Mouse (Mus musculus) midbrain, embryonic 11.5 days (tissue): ENCODE data around the gene Dlg2. TPM values are rescaled to one million over a fixed set of nuclear protein-coding genes. Genes with fewer than 3 reads are reported as not detected.

Source experiments
- ATAC-seq: fragments of 200-750 bp; cut with Nextera tagmentation; 2 replicates; pipeline ENCODE4 v1.8.0; 2017; ENCODE audit warnings: moderate TSS enrichment, moderate library complexity; ENCODE audit not compliant: low FRiP score
- DNase-seq: peaks from one replicate; pipeline ENCODE4 v3.0.0; 2015; ENCODE audit warnings: low spot score; ENCODE audit errors: missing footprints
- H3K27ac ChIP-seq: fragments of 300-500 bp; sonication (generic); 2 replicates; pipeline ENCODE4 v1.5.1; 2014; ENCODE audit warnings: low read depth, low read length
- H3K27me3 ChIP-seq: fragments of 300-500 bp; sonication (generic); 2 replicates; pipeline ENCODE4 v1.6.1; 2014; ENCODE audit warnings: mild to moderate bottlenecking, low read length, moderate library complexity, mixed read lengths; ENCODE audit not compliant: control insufficient read depth, insufficient read depth
- H3K36me3 ChIP-seq: fragments of 300-500 bp; sonication (generic); 2 replicates; pipeline ENCODE4 v1.6.1; 2014; ENCODE audit warnings: mild to moderate bottlenecking, low read length, moderate library complexity, mixed read lengths; ENCODE audit not compliant: control insufficient read depth, insufficient read depth
- H3K4me1 ChIP-seq: fragments of 300-500 bp; sonication (generic); 2 replicates; pipeline ENCODE4 v1.6.1; 2014; ENCODE audit warnings: low read length; ENCODE audit not compliant: control insufficient read depth, insufficient read depth
- H3K4me2 ChIP-seq: fragments of 300-500 bp; sonication (generic); 2 replicates; pipeline ENCODE4 v1.6.1; 2014; ENCODE audit warnings: mild to moderate bottlenecking, moderate library complexity
- H3K4me3 ChIP-seq: fragments of 300-500 bp; sonication (generic); 2 replicates; pipeline ENCODE4 v1.5.1; 2014; ENCODE audit warnings: low read depth, low read length
- H3K9ac ChIP-seq: fragments of 300-500 bp; sonication (generic); 2 replicates; pipeline ENCODE4 v1.6.1; 2014; ENCODE audit warnings: low read length
- H3K9me3 ChIP-seq: fragments of 300-500 bp; sonication (generic); 2 replicates; pipeline ENCODE4 v1.6.1; 2016; ENCODE audit warnings: low read length; ENCODE audit not compliant: control insufficient read depth
- WGBS: fragments of 180-500 bp; shearing (Covaris S2); extraction: QIAGEN DNeasy Blood & Tissue Kit; methylation state at CpG from one replicate; pipeline ENCODE4 v1.1.7; 2014; 5-methylcytosine and 5-hydroxymethylcytosine counted together
- polyA plus RNA-seq: library from polyadenylated mRNA; unstranded; fragments of >200 nt; fragmentation: Nextera tagmentation; extraction: Ambion mirVana; gene quantifications from 2 replicates; pipeline ENCODE4 v1.2.1, GENCODE M21; 2014

Dlg2 gene
- polyA plus RNA-seq, 1 experiment from 2014 or later: 1.8 TPM

DNA sequence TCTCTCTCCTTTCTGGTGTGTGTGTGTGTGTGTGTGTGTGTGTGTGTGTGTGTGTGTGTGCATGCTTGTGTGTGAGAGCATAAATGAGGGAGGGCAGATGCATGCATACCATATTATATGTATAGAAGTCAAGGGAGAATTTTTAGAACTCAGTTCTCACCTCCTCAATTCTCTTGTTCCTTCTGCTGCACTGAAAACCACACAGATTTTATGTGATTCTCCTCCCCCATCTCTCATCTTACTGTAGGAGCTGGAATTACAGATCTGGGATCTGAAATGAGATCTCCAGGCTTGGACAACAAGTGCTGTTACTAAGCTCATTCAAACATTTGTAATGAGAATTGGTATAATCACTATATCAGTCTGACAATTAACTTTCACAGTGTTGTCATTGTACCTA lies 1081.1 kb downstream of the Dlg2 start:
- Histone ChIP-seq H3K27ac (no peak overlapping the region), H3K36me3 (no peaks in the 10 kb centered on the region), H3K4me2 (no peak overlapping the region), H3K27me3 (no peaks in the 10 kb centered on the region), H3K4me1 (no peaks in the 10 kb centered on the region), H3K4me3 (no peak overlapping the region), H3K9ac (no peak overlapping the region), H3K9me3 (no peaks in the 10 kb centered on the region)
- DNase-seq: no peak
- ATAC-seq: no peak

DNA sequence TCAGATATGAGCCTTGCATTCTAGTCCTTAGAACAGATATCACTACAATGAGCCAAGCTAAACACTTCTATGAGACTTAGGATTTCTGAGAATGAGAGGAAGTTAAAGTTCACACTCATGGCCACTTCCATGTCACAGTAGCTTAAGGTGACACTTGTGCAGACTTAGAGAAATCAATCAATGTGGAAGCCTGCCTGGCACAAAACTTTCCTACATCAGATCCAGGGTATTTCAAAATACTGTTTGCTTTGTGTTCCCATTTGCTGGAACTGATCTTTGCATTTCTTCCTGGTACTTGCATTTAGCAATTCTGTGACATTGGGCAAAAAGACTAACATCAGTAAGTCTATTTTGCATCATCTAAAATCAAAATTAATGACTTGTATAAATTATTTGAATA lies 1091.0 kb downstream of the Dlg2 start:
- H3K4me3 ChIP-seq: no peak overlapping the region
- DNase-seq (no peak), ATAC-seq (no peak)
- H3K27ac ChIP-seq: no peak overlapping the region
- no peak overlapping the region for H3K9ac ChIP-seq
- H3K9me3 ChIP-seq: no peaks in the 10 kb centered on the region
- no peak overlapping the region for H3K4me2 ChIP-seq
- H3K4me1 ChIP-seq: no peaks in the 10 kb centered on the region
- no peaks in the 10 kb centered on the region for H3K27me3 ChIP-seq
- no peaks in the 10 kb centered on the region for H3K36me3 ChIP-seq

DNA sequence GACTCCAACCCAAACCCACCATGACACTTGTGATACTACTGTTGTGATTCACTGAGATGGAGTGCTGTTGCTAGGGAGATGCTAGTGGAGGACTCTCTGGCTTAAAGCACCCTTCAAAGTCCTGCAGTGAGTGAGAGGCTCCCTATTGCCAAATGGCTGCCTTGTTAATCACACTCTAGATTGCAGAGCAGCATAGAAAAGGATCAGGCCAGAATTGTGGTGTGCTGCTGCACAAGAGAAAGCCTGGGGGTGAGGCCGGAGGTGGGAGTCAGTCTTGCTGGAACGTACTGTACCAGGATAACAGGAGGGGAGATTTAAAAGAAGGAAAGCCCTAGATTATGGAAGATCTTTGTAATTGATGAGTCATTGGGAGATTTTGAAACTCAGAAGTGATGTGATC lies 1094.5 kb downstream of the Dlg2 start:
- Histone ChIP-seq H3K9me3 (no peaks in the 10 kb centered on the region), H3K9ac (no peak overlapping the region), H3K27me3 (no peaks in the 10 kb centered on the region), H3K27ac (no peak overlapping the region), H3K36me3 (no peaks in the 10 kb centered on the region), H3K4me1 (no peaks in the 10 kb centered on the region), H3K4me3 (no peak overlapping the region), H3K4me2 (no peak overlapping the region)
- no peak for DNase-seq
- WGBS: 86% methylated on average over 2 of the region's 2 CpGs
- ATAC-seq: no peak

DNA sequence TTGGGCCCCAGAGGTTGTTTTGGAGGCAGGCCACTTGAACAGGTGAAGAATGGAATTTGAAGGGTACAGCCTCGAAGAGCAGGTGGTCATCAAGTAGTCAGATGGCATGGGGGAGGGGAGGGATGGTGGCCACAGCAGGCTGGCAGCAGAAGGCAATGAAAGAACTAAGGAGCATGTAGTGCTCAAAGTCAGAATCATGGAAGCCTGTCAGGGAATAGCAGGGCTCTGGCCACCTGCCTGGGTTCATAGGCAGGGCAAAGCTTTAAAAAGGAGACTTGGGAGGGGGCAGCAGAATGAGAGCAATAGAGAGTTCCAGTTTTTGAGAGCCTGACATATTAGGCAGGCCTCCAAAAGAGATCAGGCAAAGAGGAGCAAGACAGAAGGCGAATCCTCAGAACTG lies 1096.2 kb downstream of the Dlg2 start:
- ATAC-seq: no peak
- H3K9me3 ChIP-seq: no peaks in the 10 kb centered on the region
- 72% methylated on average over 2 of the region's 2 CpGs for WGBS
- H3K4me1 ChIP-seq: no peaks in the 10 kb centered on the region
- no peaks in the 10 kb centered on the region for H3K27me3 ChIP-seq
- no peak overlapping the region for H3K4me2 ChIP-seq
- no peak overlapping the region for H3K27ac ChIP-seq
- no peaks in the 10 kb centered on the region for H3K36me3 ChIP-seq
- no peak overlapping the region for H3K4me3 ChIP-seq
- H3K9ac ChIP-seq: no peak overlapping the region
- DNase-seq: no peak

GRCm38 (mm10) chr7:91573321-91573720 lies 1096.8 kb downstream of the Dlg2 start:
- DNase-seq (no peak), ATAC-seq (no peak)
- no peak overlapping the region for H3K27ac ChIP-seq
- no peak overlapping the region for H3K4me3 ChIP-seq
- H3K4me2 ChIP-seq: no peak overlapping the region
- no peaks in the 10 kb centered on the region for H3K9me3 ChIP-seq
- no peaks in the 10 kb centered on the region for H3K27me3 ChIP-seq
- no peak overlapping the region for H3K9ac ChIP-seq
- H3K4me1 ChIP-seq: no peaks in the 10 kb centered on the region
- no peaks in the 10 kb centered on the region for H3K36me3 ChIP-seq

DNA sequence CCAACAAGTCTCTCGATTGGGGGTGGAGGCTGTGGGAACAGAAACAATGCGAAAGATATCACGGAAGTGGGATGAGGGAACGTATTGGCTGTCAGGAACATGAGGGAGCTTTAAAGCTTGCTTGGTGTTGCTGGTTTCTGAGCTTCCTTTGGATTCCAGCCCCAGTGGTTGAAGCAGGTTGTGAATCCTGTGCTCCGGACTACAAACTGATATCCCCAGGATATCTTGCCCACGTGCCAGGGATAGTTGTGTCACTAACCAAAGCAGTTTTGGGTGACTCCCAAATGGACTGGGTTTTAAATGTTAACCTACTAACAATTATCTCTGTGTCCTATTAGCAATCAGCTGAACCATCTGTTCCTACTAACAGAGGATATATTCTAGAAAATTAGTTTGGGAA lies 1099.7 kb downstream of the Dlg2 start:
- H3K27ac ChIP-seq: no peak overlapping the region
- H3K4me2 ChIP-seq: no peak overlapping the region
- no peaks in the 10 kb centered on the region for H3K27me3 ChIP-seq
- no peak for ATAC-seq
- no peaks in the 10 kb centered on the region for H3K9me3 ChIP-seq
- no peak overlapping the region for H3K4me3 ChIP-seq
- no peak overlapping the region for H3K9ac ChIP-seq
- H3K4me1 ChIP-seq: no peaks in the 10 kb centered on the region
- no peak for DNase-seq
- H3K36me3 ChIP-seq: no peaks in the 10 kb centered on the region
- WGBS: 91% methylated on average over 6 of the region's 6 CpGs

- no peaks in the 10 kb centered on the region for H3K9me3 ChIP-seq
- no peak overlapping the region for H3K9ac ChIP-seq
- 77% methylated on average over 2 of the region's 2 CpGs for WGBS
- no peak overlapping the region for H3K4me2 ChIP-seq
- H3K36me3 ChIP-seq: no peaks in the 10 kb centered on the region
- no peak overlapping the region for H3K4me3 ChIP-seq
- no peak overlapping the region for H3K27ac ChIP-seq
- no peaks in the 10 kb centered on the region for H3K4me1 ChIP-seq
- no peak for DNase-seq
- ATAC-seq: no peak
- H3K27me3 ChIP-seq: no peaks in the 10 kb centered on the region
Measured at GRCm38 (mm10) chr7:91582203-91582602, 1105.7 kb downstream of the Dlg2 start.

GRCm38 (mm10) chr7:91583566-91583965 lies 1107.1 kb downstream of the Dlg2 start:
- ATAC-seq: no peak
- 52% methylated on average over 1 of the region's 1 CpGs for WGBS

DNA sequence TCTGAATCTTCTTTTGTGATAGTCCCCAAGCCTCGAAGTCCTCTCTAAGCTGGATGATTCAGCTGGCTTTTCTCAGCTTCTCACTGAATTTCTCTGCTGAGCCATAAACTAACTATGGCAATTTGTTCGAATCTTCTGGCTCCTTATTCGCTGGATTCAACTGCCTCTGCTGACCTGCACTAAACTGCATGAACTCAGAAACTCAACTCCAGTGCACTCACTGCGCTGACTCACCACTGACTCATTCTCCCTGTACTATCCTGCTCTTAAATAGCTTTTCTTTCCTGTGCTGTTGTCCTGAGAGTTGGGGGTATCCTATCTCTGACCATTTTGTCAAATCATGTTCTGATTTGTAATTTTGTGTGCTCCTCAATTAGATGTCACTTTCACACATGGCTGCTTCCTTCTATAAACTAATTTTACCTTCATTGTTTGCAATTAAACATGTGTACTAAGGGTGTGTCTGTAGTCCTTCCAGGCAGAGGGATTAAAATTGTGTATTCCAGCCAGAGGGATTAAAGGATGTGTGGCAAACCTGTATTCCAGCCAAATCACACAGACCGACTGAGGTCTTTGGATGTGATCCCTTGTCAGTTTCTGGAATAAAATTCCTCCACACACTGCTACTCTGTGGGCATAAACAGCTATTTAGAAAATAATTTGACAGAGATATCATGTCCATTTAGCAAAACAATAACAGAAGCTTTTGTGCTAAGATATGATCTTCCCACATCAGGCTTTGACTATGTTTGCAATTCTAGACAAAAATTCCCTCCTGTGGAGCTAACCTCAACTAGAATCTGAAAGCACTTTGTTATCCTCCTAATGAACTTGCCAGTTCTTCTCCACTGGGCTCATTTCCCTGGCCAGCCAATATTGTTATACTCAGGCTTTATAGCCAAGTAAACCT lies 1115.0 kb downstream of the Dlg2 start:
- Histone ChIP-seq H3K4me2 (no peak overlapping the region), H3K27me3 (no peaks in the 10 kb centered on the region), H3K4me1 (no peaks in the 10 kb centered on the region), H3K9me3 (no peaks in the 10 kb centered on the region), H3K27ac (no peak overlapping the region), H3K9ac (no peak overlapping the region), H3K4me3 (no peak overlapping the region), H3K36me3 (no peaks in the 10 kb centered on the region)
- DNase-seq (no peak), ATAC-seq (no peak)
- WGBS: 76% methylated on average over 5 of the region's 5 CpGs

More at GRCm38 (mm10) chr7:91583566-91583965, 1107.1 kb downstream of the Dlg2 start:
- Histone ChIP-seq H3K36me3 (no peaks in the 10 kb centered on the region), H3K4me1 (no peaks in the 10 kb centered on the region), H3K27ac (no peak overlapping the region), H3K4me2 (no peak overlapping the region), H3K9me3 (no peaks in the 10 kb centered on the region), H3K4me3 (no peak overlapping the region), H3K9ac (no peak overlapping the region), H3K27me3 (no peaks in the 10 kb centered on the region)
- DNase-seq: no peak
